Mouse (Mus musculus): ENCODE measurements around the gene Nlrc5.
"Not testable (repeated sequence)": the region's sequence is repeated elsewhere in the genome, so short reads cannot be mapped to it uniquely, and the experiment has no call there.

Nlrc5 gene

DNA sequence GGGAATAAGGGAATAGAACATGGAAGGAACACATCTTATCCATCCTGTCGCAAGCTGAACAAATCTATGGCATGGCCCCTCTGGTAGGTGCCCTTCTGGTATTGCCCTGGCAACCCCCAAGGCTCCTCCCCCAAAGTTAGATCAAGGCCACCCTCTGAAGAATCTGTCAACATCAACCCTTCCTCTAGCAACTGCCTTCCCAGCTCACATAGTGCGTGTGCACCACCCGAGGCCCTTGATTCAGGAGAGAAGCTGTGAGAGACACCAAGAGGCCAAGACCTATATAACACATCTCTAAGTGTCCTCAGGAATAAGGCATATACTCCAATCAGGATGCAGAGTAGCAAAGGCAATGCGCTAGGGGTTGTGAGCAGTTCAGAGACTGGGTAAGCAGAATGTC lies 11.9 kb upstream of the Nlrc5 start:
- no peak for DNase-seq

DNA sequence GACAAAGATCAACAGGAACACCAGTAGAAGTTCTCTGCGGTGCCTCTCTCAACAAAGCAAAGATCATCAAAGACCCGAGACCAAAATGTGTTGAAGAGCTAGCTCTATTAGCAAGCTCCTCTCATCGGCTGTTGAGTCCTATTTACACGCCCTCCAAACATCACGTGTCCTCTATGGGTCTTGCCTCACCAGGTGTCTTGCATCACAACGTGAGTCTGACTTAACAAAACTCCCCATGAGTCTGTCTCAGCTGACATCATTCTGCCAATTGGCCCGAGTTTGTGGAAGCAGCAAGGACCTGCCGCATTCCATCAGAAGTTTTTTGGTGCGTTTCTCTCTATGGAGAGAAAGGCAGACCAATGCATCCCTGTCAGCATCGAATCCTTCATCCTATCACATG lies 6.2 kb upstream of the Nlrc5 start:
- DNase-seq = no peak

GRCm38 (mm10) chr8:94428420-94428819 lies 5.7 kb upstream of the Nlrc5 start:
- DNase-seq = no peak

DNA sequence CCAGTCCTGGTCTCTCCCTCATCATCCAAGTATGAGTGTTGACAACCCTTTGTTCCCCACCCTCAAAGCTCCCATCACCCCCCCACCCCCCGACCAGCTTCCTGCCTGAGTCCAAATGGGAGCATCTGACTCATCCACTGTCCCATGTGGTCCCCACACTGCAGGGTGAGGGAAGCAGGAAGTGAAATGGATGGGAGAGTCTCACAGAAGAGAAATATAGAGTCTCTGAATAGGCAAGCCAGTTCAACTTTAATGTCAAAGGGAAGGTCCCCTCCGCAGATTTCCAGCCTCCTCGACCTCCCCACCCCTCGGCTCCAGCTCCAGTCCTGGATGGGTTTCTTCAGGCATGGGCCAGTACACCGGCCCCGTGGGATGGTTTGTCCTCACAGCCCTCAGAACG lies 4.8 kb upstream of the Nlrc5 start:
- no peak for DNase-seq

DNA sequence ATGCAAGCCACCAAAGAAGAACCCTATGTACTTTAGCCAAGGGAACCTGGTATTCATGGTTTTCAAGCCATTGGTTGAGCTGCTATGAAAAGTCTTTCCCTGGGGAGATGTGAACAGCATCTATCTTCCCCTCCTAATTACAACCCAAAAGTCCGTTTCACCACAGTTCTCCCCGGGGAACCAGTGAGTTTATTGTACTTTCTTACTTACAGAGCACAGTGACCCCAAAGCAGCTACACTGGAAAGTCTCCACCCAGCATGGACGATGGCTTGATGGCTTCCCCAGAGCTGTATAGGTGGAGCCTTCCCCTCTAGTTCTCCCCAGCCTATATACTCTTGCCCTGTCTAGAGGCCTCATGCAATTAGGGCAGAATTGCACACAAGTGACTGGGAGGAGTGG lies 1.9 kb upstream of the Nlrc5 start:
- DNase-seq = no peak

GRCm38 (mm10) chr8:94434958-94435357 lies 802 bp downstream of the Nlrc5 start:
- no peak for DNase-seq

GRCm38 (mm10) chr8:94435397-94436111 lies 1.4 kb downstream of the Nlrc5 start:
- no peak for DNase-seq

- no peak for DNase-seq
Observed at GRCm38 (mm10) chr8:94436112-94436572, 2.0 kb downstream of the Nlrc5 start.

- no peak for DNase-seq
Observed at GRCm38 (mm10) chr8:94436900-94437299, 2.7 kb downstream of the Nlrc5 start.

GRCm38 (mm10) chr8:94438659-94439058 lies 4.5 kb downstream of the Nlrc5 start:
- no peak for DNase-seq

- DNase-seq = no peak
Observed at GRCm38 (mm10) chr8:94439691-94440090, 5.5 kb downstream of the Nlrc5 start.

GRCm38 (mm10) chr8:94440389-94440788 lies 6.2 kb downstream of the Nlrc5 start:
- no peak for DNase-seq

GRCm38 (mm10) chr8:94441686-94442085 lies 7.5 kb downstream of the Nlrc5 start:
- DNase-seq = no peak

- DNase-seq = no peak
Observed at GRCm38 (mm10) chr8:94443153-94443552, 9.0 kb downstream of the Nlrc5 start.

- DNase-seq = no peak
Observed at GRCm38 (mm10) chr8:94444480-94444879, 10.3 kb downstream of the Nlrc5 start.

DNA sequence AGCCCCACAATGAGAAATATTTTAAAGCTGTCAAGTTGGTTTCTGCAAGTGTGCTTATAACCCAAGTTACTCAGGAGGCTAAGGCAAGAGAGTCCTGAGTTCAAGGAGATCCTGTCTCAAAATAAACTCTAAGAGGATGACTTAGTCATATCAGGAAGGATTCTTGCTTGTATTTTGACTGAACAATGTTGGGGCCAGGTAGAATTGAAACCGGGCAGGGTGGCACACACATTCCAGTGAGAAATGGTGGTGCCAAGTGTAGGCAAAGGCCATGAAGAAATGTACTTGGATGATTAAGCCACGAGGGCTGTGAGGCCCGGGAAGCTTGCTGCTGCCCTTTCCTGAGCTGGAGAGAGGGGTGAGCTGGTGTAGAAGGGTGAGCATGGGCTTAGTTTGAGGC lies 13.0 kb downstream of the Nlrc5 start:
- DNase-seq = no peak

GRCm38 (mm10) chr8:94447583-94448324 lies 13.6 kb downstream of the Nlrc5 start:
- DNase-seq = no peak

DNA sequence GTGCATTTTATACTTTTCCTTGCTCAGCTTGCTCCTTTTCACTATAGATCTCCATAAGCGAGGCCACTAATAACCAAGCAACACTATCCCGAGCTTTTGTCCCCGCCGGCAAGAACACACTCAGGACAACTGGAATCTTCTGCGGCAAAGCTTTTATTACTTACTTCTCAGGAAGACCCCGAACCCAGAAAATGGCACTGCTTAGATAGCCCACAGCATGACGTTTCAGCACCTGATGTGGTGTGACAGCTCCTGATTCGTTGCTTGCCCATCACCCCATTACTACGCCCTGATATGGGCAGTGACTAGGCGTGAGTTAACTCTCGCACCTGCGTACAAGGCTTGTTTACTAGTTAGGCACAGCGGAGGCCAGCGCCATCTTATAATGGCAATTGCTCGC lies 18.8 kb downstream of the Nlrc5 start:
- not testable (repeated sequence) for DNase-seq

GRCm38 (mm10) chr8:94453868-94454488 lies 19.8 kb downstream of the Nlrc5 start:
- no peak for DNase-seq

GRCm38 (mm10) chr8:94454905-94455304 lies 20.7 kb downstream of the Nlrc5 start:
- DNase-seq = no peak

DNA sequence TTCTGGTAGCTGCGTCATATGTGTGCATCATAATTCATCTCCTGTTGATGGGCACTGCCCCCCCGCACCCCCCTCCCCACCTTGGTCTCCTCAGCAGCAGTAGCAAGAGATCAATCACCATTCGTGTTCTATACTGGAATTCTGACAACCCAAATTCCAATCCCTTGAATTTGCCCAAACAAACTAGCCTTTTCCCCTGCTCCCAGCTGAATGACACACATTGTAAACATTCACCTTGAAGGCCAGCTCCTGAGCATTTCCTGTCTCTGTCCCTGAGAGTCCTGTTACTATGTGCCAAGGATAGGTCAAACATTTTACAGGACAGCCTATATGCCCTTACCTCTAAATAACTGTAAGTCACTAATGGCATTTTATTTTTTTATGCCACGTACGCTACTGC lies 21.9 kb downstream of the Nlrc5 start:
- no peak for DNase-seq

GRCm38 (mm10) chr8:94458567-94458966 lies 24.4 kb downstream of the Nlrc5 start:
- no peak for DNase-seq

DNA sequence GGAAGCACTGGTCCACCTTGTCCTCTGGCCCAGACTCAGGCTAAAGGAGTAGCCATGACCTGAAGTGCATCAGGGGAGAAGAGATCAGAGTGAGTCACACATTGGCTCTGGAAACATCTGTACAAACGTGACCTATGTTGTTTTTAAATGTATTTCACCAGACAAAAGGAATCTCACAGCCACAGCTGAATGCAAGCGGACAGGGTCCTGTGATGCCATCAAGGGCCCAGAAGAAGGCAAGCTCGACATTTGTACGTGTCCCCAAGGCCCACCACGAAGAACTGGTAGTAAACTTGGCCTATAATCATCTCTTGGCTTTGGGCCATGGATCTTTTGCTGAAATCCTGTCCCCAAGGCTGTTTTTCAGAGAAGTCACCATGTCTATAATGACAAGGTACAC lies 35.5 kb downstream of the Nlrc5 start:
- DNase-seq = no peak

- no peak for DNase-seq
Observed at GRCm38 (mm10) chr8:94470794-94471193, 36.6 kb downstream of the Nlrc5 start.

Measured in right cerebral cortex, postnatal 4 days (tissue).